Mouse (Mus musculus) mature B cell (primary cell): ENCODE measurements around the gene Hyal4.

Source experiments
- in situ Hi-C: fragments of 300-500 bp; cut with MboI; formaldehyde crosslinking; loops from 2 replicates; pipeline ENCODE4 v1.14.3; 2019

The Hyal4 gene

GRCm38 (mm10) chr6:24748029-24748428 is at the start of gene Hyal4:
Gene Hyal4, plus strand, starts transcription at chr6:24748329.
- in situ Hi-C loops, result no loop called here

- in situ Hi-C loops, result no loop called here
Measured at GRCm38 (mm10) chr6:24707090-24707489, 41.0 kb upstream of the Hyal4 start.

GRCm38 (mm10) chr6:24707499-24707898 is 40.6 kb upstream of the Hyal4 start:
- in situ Hi-C loops, result no loop called here

- in situ Hi-C loops, result no loop called here
Measured at GRCm38 (mm10) chr6:24721317-24722099, 26.6 kb upstream of the Hyal4 start.

- in situ Hi-C loops, result no loop called here
Measured at GRCm38 (mm10) chr6:24728130-24728529, 20.0 kb upstream of the Hyal4 start.

GRCm38 (mm10) chr6:24732945-24733344 is 15.2 kb upstream of the Hyal4 start, which contains the start of gene Hyal6:
Gene Hyal6, plus strand, starts transcription at chr6:24733245.
- in situ Hi-C loops, result no loop called here

- in situ Hi-C loops, result no loop called here
Measured at GRCm38 (mm10) chr6:24734565-24734964, 13.6 kb upstream of the Hyal4 start.

GRCm38 (mm10) chr6:24759281-24759680 is 11.2 kb downstream of the Hyal4 start:
- in situ Hi-C loops, result no loop called here

- in situ Hi-C loops, result no loop called here
Measured at GRCm38 (mm10) chr6:24766261-24766660, 18.1 kb downstream of the Hyal4 start.

- in situ Hi-C loops, result no loop called here
Measured at GRCm38 (mm10) chr6:24779182-24779581, 31.1 kb downstream of the Hyal4 start.

GRCm38 (mm10) chr6:24790888-24791287 is 42.8 kb downstream of the Hyal4 start, which contains the start of gene Spam1:
Gene Spam1, plus strand, starts transcription at chr6:24791188.
- in situ Hi-C loops, result no loop called here
